Mouse (Mus musculus): ENCODE results near the gene Fam102a.

DNA sequence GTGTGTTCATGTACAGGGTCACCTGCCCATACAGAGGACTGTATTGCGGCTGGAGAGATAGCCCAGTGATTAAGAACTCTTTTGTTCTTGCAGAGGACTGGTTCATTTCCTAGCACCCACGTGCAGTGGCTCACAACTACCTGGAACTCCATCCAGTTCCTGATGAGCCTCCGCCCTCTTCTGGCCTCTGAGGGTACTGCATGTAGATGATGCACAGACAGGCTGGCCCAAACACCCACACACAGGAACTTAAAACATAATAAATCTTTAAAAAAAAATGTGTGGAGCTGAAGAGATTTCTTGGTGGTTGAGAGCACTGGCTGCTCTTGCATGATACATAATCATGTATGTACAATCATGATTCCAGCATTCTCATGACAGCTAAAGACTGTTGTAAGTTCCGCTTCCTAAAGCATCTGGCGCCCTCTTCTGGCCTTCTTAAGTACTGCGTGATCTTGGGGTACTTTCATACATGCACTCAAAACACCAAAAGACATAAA lies 48.0 kb upstream of the Fam102a start:
- peak; percentile 85 for TF ChIP-seq CTCF (IDR thresholded peaks at IDR 0.05; ENCODE audit: low read depth, low read length)
- TF ChIP-seq GATA1 (IDR thresholded peaks at IDR 0.05; ENCODE audit: borderline replicate concordance, low read length) = no peak
- no peak for TF ChIP-seq GATA2 (IDR thresholded peaks at IDR 0.05; ENCODE audit: borderline replicate concordance, low read depth, low read length)
- TF ChIP-seq TAL1 (conservative IDR thresholded peaks at IDR 0.05; ENCODE audit: low read depth, low read length) = no peak

All from G1E (cell line).